Mouse (Mus musculus): ENCODE data around the gene Hpd. TPM values are rescaled to one million over a fixed set of nuclear protein-coding genes. Genes with fewer than 3 reads are reported as not detected.
A peak's percentile ranks its signal among the peaks of the same experiment; 100 is the strongest.
"Not testable (repeated sequence)": the region's sequence is repeated elsewhere in the genome, so short reads cannot be mapped to it uniquely, and the experiment has no call there.

Gene Hpd
- not detected for total RNA-seq (2021)

DNA sequence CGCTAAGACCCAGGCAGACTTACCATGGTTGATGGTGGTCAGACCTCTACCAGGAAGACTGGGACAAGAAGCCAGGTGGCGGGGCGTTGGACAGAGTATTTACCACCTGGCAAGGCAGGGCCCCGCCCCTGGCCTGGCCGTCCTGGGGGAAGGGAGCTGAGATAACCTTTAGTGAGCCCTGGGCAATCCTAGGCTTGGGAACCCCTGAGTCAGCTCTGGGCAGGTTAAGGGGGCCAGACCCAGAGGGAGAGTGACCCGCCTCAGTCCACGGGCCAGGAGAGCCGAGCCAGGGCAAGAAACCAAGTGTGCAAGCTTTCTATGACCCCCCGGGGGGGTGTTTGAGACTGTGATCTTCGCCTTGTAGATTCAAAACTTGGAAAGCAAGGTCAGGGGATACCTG lies at the start of gene Hpd:
Gene Hpd (minus strand): TSS at position 77 of the 400 bp plus-strand sequence.
- no peak for DNase-seq (ENCODE audit: low spot score in 2 of 2)
- intact Hi-C loops (cut with DNase I), result no loop called here

DNA sequence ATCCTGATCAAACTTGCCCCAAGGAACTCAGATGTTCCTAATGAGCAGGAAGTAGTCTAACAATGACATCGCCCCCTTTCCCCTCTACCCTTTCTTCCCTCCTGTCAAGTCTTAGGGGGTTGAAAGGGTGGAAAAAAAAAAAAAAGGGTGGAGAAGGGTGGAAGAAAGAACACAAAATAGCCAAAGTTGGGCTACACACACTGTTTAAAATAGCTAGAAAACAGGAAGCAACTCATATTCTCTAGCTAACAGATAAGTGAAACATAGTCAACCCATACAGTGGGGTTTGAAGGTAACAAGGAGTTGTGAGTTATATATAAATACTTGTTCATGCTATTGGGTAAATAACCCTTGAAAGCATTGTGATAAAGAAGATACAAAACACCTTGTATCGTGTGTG lies 49.7 kb upstream of the Hpd start:
- intact Hi-C loops (cut with DNase I), result no loop called here
- DNase-seq (ENCODE audit: low spot score in 2 of 2), result no peak

DNA sequence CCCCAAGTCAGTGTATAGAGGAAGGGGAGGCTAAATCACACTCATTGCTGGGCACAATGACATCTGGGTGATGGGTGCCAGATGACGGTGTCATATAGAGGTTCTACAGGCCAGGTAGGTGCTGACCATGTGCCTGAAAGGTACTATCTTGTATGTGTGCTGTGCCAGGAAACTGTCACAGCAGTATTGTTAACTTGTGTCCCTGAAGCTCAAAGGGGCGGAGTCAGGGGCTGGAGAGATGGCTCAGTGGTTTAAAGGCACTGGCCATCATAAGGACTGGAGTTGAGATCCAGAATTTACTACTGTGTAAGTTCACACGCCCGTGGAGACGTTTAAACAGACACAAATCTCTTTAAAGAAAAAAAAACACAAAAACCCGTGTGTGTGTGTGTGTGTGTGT lies 46.8 kb upstream of the Hpd start:
- intact Hi-C loops (cut with DNase I), result no loop called here
- no peak for DNase-seq (ENCODE audit: low spot score in 2 of 2)

DNA sequence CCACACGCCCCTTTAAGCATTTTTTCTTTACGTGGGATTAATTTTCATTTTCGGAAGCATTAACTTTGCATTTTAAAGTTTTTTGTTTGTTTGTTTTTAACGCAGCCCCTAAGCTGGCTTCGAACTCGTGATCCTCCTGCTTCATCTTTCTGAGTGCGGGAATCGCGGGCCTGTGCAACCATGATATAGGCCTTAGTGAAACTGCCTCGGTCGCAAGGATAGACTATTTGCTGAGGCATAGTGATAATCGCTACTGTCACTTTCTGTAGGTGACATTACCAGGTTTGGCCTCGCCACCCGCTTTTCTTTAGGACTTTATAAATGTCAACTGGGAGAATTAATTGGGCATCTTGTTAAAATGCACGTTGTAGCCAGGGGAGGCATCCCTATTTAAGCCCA lies 46.0 kb upstream of the Hpd start:
- intact Hi-C loops (cut with DNase I), result no loop called here
- DNase-seq (ENCODE audit: low spot score in 2 of 2), result no peak

DNA sequence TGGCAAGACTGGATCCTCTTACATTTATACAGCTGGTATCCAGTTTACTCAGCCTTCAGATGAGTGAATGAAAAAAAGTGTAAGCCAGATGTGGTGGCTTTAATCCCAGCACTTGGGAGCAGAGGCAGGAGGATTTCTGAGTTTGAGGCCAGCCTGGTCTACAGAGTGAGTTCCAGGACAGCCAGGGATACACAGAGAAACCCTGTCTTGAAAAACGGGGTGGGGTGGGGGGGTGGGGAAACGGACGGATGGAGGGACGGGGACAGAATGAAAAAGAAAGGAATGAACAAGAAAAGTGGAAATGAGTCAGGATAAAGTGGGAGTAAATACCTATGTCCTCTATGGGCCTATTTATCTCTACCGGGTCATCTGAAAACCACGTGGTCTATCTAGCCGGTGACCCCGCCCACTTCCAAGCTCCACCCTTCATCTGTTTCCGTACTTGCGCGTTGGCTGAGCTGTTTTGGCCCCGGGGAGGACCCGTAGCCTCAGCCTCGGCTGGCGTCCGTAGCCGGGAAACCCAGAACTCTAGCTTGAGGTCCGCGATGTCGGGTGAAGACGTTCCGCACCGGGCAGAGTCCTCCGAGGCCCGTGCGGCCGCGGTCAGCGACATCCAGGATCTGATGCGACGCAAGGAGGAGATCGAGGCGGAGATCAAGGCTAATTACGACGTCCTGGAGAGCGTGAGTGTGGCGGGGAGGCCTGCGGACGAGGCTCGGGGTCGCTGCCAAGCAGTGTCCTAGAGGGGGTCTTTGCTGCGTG lies 45.4 kb upstream of the Hpd start:
- DNase-seq (ENCODE audit: low spot score in 2 of 2), result peak; percentile 96
- intact Hi-C loops (cut with DNase I), result no loop called here

DNA sequence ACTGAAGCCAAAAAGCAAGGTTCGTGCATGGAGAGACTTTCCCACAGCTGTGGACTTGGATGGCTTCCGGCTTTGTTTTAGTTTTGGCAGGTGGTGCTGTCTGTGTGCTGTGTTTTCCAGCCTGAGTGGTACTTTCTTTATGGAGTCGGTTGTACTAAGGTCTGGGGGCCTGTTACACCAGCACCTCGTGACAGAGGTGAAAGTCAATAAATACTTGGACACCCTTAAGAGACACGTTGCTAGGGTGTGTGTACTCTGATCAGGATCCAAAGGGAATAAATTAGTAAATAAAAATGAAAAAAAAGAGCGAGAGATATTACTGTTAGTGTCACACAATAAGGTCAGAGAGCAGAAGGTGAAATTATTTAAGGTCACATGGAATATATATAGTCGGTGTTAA lies 44.3 kb upstream of the Hpd start:
- no peak for DNase-seq (ENCODE audit: low spot score in 2 of 2)
- intact Hi-C loops (cut with DNase I), result no loop called here

DNA sequence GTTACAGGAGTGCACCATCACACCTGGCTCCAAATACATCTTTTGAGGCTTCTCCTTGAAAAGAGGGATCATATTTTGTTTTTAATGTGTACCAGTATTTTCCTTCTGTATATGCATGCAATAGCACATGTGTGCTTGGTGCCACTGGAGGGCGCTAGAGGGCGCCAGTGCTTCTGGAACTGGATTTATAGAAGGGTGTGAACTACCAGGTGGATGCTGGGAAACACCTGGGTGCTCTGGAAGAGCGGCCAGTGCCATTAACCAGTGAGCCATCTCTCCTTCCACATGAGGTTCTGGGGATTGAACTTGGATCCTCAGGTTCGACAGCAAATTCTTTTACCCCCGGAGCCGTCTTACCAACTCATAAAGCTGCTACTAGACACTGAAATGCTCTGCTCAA lies 41.3 kb upstream of the Hpd start:
- intact Hi-C loops (cut with DNase I); DNase-seq (ENCODE audit: low spot score in 2 of 2): not testable (repeated sequence)

DNA sequence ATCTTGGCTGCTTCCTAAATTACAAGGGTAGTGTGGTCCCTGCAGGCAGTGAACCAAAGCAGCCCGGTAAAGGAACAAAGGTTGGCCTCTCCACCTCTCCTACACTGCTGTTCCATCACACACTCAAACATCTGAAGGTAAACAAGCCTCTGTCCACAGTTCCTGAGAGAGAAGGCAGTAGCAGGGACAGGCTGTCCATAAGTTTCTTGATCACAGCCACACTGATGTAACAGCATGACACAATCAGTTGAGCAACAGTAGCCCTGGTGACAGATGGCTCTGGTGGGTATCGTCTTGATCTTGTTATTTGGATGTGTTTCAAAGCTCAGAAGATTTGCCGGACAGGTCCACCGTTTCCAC lies 40.5 kb upstream of the Hpd start:
- DNase-seq (ENCODE audit: low spot score in 2 of 2), result no peak
- intact Hi-C loops (cut with DNase I), result no loop called here

DNA sequence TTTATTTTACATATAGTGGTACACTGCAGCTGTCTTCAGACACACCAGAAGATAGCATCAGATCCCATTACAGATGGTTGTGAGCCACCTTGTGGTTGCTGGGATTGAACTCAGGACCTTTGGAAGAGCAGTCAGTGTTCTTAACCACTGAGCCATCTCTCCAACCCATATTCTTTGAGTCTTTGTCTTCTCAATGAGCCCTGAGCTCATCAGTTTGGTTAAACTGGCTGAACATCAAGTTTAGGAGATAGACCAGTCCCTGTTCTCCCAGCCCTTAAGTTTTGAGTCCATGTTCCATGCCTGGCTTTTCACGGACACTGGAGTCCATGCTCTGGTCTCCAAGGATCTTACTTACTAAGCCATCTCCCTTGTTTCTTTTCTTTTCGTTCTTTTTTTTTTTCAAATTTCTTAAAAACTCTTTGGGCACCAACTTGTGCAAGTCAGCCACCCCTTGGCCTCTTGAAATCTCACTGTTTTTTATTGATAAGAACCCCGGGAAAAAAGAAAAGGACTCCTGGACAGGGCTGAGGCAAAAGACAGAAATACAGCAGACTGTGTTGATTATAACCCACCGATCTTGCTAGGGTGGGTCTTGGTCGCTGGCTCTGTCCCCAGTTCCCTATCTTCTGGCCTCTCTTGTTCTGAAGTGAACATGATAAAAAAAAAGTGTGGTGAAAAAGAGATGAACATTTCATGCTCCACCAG lies 40.0 kb upstream of the Hpd start:
- DNase-seq (ENCODE audit: low spot score in 2 of 2); intact Hi-C loops (cut with DNase I): not testable (repeated sequence)

DNA sequence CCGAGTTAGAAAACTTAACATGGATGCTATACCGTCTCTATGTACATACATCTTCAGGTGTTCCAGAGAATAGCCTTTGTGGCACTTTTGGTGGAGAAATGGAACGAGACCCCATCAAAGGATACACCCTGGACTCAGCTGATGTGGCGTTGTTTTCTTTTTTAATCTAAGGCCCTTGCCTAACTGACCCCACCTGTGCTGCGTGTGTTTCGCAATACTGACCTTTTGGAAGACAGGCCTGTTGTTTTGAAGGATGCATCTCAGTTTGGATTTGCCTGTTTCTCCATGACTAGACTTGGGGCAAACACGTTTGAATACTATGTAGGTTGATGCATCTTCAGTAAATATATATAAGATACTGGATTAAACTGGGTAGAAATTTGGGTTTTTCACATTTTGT lies 21.1 kb upstream of the Hpd start:
- intact Hi-C loops (cut with DNase I); DNase-seq (ENCODE audit: low spot score in 2 of 2): not testable (repeated sequence)

DNA sequence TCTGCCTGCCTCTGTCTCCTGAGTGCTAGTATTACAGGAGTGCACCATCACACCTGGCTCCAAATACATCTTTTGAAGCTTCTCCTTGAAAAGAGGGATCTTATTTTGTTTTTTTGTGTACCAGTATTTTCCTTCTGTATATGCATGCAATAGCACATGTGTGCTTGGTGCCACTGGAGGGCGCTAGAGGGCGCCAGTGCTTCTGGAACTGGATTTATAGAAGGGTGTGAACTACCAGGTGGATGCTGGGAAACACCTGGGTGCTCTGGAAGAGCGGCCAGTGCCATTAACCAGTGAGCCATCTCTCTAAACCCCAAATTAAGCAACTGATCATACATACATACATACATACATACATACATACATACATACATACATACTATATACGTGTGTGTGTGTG lies 20.2 kb upstream of the Hpd start:
- intact Hi-C loops (cut with DNase I); DNase-seq (ENCODE audit: low spot score in 2 of 2): not testable (repeated sequence)

DNA sequence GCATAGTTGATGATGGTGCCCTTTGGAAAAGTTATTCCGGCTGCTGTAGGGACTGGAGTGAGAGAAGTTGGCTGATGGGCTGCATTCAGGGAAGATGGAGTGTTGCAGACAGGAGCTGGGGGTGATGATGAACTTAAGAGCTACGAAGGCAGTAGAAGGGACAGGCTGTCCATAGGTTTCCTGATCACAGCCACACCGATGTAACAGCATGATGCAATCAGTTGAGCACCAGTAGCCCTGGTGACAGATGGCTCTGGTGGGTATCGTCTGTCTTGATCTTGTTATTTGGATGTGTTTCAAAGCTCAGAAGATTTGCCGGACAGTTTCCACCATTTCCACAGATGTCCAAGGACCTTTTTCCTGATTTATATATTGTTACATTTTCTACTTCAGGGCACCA lies 19.5 kb upstream of the Hpd start:
- no peak for DNase-seq (ENCODE audit: low spot score in 2 of 2)
- intact Hi-C loops (cut with DNase I), result no loop called here

DNA sequence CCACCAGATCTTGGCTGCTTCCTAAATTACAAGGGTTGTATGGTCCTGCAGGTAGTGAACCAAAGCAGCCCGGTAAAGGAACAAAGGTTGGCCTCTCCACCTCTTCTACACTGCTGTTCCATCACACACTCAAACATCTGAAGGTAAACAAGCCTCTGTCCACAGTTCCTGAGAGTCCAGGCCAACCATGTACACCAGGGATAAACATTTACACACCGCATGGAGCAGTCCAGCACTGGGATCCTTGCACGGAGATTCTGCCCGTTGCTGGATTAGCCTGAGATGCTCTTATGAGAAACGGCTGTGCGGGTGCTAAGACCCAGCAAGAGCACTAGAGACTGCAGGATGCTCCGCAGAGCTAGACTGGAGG lies 19.0 kb upstream of the Hpd start:
- DNase-seq (ENCODE audit: low spot score in 2 of 2), result no peak
- intact Hi-C loops (cut with DNase I), result no loop called here

DNA sequence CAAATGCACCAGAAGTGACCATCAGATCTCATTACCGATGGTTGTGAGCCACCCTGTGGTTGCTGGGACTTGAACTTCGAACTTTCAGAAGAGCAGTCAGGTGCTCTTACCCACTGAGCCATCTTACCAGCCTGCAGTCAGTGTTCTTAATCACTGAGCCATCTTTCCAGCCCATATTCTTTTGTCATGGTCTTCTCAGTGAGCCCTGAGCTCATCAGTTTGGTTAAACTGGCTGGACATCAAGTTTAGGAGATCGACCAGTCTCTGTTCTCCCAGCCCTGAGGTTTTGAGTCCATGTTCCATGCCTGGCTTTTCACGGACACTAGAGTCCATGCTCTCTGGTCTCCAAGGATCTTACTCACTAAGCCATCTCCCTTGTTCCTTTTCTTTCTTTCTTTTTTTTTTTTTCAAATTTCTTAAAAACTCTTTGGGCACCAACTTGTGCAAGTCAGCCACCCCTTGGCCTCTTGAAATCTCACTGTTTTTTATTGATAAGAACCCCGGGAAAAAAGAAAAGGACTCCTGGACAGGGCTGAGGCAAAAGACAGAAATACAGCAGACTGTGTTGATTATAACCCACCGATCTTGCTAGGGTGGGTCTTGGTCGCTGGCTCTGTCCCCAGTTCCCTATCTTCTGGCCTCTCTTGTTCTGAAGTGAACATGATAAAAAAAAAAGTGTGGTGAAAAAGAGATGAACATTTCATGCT lies 18.4 kb upstream of the Hpd start:
- DNase-seq (ENCODE audit: low spot score in 2 of 2); intact Hi-C loops (cut with DNase I): not testable (repeated sequence)

DNA sequence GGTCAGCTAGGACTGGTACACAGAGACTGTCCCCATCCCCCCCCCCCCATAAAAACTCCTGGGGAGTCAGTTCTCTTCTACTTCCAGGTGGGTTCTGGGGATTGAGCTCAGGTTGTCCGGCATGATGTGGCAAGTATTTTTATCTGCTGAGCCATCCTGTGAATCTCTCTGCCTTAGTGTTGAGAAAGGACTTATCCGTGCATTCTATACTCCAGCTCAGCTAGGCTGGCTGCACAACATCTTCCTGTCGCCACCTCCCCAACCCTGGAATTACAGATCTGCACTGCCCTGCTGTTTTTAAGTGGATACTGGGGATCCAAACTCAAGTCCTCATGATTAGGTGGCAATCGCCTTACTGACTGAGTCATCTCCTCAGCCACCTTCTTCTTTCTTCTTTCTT lies 16.0 kb upstream of the Hpd start:
- intact Hi-C loops (cut with DNase I), result no loop called here
- DNase-seq (ENCODE audit: low spot score in 2 of 2), result no peak

DNA sequence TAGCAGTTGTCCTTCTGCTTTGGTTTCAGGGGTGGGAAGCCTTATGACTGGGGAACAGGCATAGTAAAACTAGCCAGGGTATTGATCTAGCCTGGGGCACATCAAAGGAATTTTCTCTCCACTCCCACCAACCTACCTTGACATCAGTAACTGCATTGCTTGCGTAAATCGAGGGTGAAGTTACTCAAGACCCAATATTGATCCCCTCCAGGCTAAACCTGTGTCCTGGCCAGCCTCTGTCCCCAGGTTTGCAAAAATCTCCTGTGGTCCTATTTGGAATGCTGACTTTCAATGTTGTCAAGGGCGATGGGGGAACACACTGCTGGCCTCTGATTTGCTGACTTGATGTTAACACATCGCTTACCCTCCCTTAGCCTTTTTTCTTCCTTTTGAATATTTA lies 14.2 kb upstream of the Hpd start:
- no peak for DNase-seq (ENCODE audit: low spot score in 2 of 2)
- intact Hi-C loops (cut with DNase I), result no loop called here

DNA sequence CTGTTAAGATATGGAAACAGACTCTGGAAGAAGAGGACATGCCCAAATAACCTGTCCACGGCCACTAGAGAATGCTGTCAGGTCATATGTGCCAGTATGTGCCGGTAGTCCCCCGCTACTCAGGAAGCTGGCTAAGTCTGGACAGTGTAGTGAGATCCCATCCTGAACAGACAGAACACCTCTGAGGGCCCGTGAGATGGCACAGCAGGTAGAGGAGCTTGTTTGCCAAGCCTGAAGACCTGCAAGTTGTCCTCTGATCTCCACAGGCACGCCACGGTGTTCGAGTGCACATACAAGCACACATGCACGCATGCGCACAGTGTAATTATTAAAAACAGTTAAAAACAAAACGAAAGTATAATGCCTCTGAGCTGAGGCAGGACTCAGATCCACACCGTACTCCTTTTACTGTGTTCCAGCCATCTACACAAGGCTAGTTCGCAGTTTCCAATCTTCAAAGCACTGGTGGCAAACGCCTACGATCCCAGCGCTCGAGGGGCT lies 13.0 kb upstream of the Hpd start:
- DNase-seq (ENCODE audit: low spot score in 2 of 2), result no peak
- intact Hi-C loops (cut with DNase I), result no loop called here

DNA sequence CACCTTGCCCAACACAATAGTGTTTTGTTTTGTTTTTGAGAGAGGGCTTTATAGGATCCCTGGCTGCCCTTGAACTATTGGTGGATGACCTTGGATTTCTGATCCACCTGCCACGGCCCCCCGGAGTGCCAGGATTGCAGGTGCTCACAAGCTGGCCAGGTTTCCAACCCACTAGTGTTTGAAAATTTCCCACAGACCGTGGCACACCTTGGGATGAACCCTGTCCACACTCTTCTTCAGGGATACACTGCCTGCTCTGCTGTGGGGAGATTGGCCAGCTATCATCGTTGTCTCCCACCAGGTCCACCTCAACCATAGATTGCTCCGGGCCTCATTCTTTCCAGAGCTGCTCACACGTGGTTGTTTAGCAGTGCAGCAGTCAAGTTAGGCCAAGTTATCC lies 12.3 kb upstream of the Hpd start:
- DNase-seq (ENCODE audit: low spot score in 2 of 2), result no peak
- intact Hi-C loops (cut with DNase I), result no loop called here

DNA sequence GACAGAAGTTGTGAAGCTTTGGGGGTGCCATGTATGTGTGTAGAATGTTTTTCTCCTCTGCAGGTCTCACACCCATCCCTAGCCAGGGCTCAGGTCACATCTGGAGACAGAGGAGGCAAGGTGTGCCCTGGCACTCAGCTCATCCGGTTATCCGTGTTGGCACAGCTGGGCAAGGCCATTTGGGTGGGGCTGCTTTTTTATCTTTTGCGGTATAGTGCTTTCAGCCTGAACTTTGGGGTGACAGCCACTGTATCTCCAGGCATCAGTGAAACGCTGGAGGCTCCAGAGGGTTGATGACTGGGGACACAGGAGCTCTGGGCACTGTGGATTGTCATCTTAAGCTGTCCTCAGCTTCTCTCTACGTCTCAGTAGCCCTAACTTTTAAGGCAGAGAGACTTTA lies 10.9 kb upstream of the Hpd start:
- DNase-seq (ENCODE audit: low spot score in 2 of 2), result no peak
- intact Hi-C loops (cut with DNase I), result no loop called here

DNA sequence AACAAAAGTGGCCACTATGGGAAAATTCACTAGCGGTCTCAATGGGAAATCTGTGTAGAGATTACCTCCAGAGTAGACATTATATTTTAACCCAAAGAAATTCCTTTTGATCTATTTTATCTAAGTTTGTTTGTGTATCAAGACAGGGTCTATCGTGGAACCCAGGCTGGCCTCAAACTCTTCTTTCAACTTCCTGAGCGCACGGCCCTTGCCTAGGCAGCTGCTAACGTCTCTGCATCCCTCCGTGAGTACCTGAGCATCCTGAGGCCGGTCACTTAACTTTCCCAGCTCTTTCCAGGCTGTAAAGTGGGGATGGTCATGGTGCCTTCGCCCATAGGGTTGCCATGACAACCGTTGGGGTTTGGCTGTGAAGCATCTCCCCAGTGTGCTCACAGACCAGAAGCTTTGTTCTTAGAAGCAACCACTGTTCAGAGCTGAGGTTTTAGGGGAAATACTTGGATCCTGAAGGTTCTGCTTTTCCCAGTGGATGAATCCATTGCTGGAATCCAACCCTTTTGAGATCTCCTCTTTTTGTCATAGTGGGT lies 10.2 kb upstream of the Hpd start:
- intact Hi-C loops (cut with DNase I), result no loop called here
- DNase-seq (ENCODE audit: low spot score in 2 of 2), result no peak

DNA sequence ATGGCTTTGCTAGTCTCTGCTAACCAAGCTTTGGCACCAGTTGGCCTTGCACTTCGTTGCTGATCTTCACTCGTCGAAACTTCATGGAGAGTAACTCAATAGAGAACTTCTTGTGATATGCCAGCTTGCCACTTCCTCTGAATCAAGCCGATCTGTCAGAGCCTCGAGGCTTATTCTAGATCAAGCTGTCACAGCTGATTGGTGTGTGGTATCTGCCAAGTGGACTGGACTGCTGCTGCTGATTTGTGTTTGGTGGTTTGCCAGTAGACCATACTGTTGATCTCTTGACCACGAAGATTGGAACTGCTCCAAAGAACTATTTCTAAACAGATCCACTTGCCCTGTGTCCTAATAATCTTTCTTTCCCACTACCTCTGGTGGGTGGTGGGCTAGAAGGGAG lies 8.9 kb upstream of the Hpd start:
- intact Hi-C loops (cut with DNase I), result no loop called here
- no peak for DNase-seq (ENCODE audit: low spot score in 2 of 2)

Data from left cerebral cortex, postnatal 36 days (tissue).